Mouse (Mus musculus) intestine, embryonic 16.5 days (tissue): Measurements from ENCODE around the gene Trp53i13. TPM values are rescaled to one million over a fixed set of nuclear protein-coding genes. Genes with fewer than 3 reads are reported as not detected.
"Not testable (repeated sequence)": the region's sequence is repeated elsewhere in the genome, so short reads cannot be mapped to it uniquely, and the experiment has no call there.

ENCODE experiments used
- ATAC-seq: fragments of 200-750 bp; cut with Nextera tagmentation; 2 replicates; pipeline ENCODE4 v1.8.0; 2017; ENCODE audit warnings: moderate TSS enrichment, moderate library complexity
- H3K27ac ChIP-seq: fragments of 300-500 bp; sonication (generic); 2 replicates; pipeline ENCODE4 v1.5.1; 2014; ENCODE audit warnings: mild to moderate bottlenecking, low read length
- H3K27me3 ChIP-seq: fragments of 300-500 bp; sonication (generic); replicated peaks from 2 replicates; pipeline ENCODE4 v1.6.1; 2014; ENCODE audit warnings: low read length, control low read depth, mixed read lengths; ENCODE audit not compliant: control insufficient read depth, insufficient read depth
- H3K36me3 ChIP-seq: fragments of 300-500 bp; sonication (generic); 2 replicates; pipeline ENCODE4 v1.6.1; 2014; ENCODE audit warnings: low read length, control low read depth; ENCODE audit not compliant: control insufficient read depth, insufficient read depth
- H3K4me1 ChIP-seq: fragments of 300-500 bp; sonication (generic); 2 replicates; pipeline ENCODE4 v1.6.1; 2014; ENCODE audit warnings: low read length, control low read depth, mixed read lengths; ENCODE audit not compliant: control insufficient read depth, insufficient read depth
- H3K4me2 ChIP-seq: fragments of 300-500 bp; sonication (generic); 2 replicates; pipeline ENCODE4 v1.6.1; 2014; ENCODE audit warnings: low read depth, low read length, control low read depth
- H3K4me3 ChIP-seq: fragments of 300-500 bp; sonication (generic); 2 replicates; pipeline ENCODE4 v1.5.1; 2014; ENCODE audit warnings: mild to moderate bottlenecking, low read length
- H3K9ac ChIP-seq: fragments of 300-500 bp; sonication (generic); 2 replicates; pipeline ENCODE4 v1.6.1; 2014; ENCODE audit warnings: low read depth, low read length
- H3K9me3 ChIP-seq: fragments of 300-500 bp; sonication (generic); 2 replicates; pipeline ENCODE4 v1.6.1; 2016; ENCODE audit warnings: low read length, control low read depth; ENCODE audit not compliant: control insufficient read depth
- WGBS: fragments of 180-500 bp; shearing (Covaris S2); extraction: QIAGEN DNeasy Blood & Tissue Kit; methylation state at CpG from one replicate; pipeline ENCODE4 v1.1.7; 2014; 5-methylcytosine and 5-hydroxymethylcytosine counted together
- polyA plus RNA-seq: library from polyadenylated mRNA; unstranded; fragments of >200 nt; fragmentation: Nextera tagmentation; extraction: Ambion mirVana; gene quantifications from 2 replicates; pipeline ENCODE4 v1.2.1, GENCODE M21; 2015

The Trp53i13 gene
- polyA plus RNA-seq: 24.1 and 24.3 TPM in 2 replicates

DNA sequence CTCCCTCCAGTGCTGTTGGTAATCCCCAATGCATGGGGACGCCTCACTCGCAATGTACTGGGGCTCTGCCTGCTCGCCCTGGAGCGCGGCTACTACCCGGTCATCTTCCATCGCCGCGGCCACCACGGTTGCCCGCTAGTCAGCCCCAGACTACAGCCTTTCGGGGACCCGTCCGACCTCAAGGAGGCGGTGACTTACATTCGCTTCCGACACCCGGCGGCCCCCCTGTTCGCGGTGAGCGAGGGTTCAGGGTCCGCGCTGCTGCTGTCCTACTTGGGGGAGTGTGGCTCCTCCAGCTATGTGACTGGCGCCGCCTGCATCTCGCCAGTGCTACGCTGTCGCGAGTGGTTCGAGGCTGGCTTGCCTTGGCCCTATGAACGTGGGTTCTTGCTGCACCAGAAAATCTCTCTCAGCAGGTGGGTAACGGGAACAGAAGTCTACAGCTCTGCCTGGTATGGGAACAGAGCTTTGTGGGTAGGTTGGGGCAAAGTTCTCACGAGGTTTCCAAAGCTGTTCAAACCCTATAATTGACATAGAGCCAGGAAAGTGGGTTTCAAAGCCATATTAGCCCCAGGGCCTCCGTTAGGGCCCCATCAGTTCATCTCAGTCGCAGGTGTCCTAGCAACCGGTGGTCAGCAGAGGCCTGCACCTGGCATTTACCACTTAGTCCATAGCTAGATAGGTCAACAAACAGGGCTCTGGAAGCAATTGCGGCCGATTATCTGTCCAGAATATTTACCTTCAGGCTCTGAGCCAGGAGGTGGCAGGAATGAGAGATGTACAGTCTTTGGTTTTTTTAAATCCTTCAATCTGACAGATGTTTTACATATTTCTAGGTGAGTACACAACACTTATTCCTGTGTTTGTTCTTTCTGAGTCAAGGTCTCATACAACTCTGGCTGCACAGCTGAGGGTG lies at the start of gene Trp53i13:
Gene Trp53i13, minus strand, starts transcription at position 344 of the 916 bp plus-strand sequence.
- H3K36me3 ChIP-seq: no peaks in the 10 kb centered on the region
- peak within 1 kb of the TSS; percentile 98 for H3K4me2 ChIP-seq
- H3K27me3 ChIP-seq: peaks cover 6% of the 10 kb centered on the region; the same call in 1 of the 2 replicates
- ATAC-seq: no peak
- peak within 1 kb of the TSS; percentile 67 for H3K9ac ChIP-seq
- H3K9me3 ChIP-seq: no peaks in the 10 kb centered on the region
- 9% methylated on average over 39 of the region's 39 CpGs for WGBS
- peaks cover 28% of the 10 kb centered on the region for H3K4me1 ChIP-seq
- H3K4me3 ChIP-seq: peak within 1 kb of the TSS; percentile 58
- no peak within 1 kb of the TSS; the same call in 1 of the 2 replicates for H3K27ac ChIP-seq

DNA sequence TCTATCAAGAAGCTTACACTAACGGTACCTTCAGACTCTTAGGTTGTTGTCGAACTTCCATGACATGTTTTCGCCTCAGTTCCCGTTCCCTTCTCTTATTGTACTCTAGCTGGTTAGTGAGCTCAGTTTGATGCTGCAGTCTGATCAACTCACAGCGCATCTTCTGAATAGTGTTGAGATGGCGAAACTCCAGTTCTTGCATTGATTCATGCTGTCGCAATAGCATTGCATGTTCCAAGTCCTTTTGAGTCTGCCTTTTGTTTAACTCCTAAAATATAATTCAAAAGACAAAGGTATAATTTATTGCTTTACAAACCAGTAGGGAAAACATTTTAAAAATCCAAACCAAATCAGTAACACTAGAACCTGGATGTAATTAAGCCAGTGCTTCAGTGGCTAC lies 29.5 kb upstream of the Trp53i13 start:
- Histone ChIP-seq H3K4me2 (no peak overlapping the region), H3K9me3 (no peaks in the 10 kb centered on the region), H3K36me3 (peaks cover 14% of the 10 kb centered on the region), H3K27ac (no peak overlapping the region), H3K4me3 (no peak overlapping the region), H3K27me3 (no peaks in the 10 kb centered on the region), H3K9ac (no peak overlapping the region), H3K4me1 (no peaks in the 10 kb centered on the region)
- WGBS: 95% methylated on average over 7 of the region's 7 CpGs
- no peak for ATAC-seq

DNA sequence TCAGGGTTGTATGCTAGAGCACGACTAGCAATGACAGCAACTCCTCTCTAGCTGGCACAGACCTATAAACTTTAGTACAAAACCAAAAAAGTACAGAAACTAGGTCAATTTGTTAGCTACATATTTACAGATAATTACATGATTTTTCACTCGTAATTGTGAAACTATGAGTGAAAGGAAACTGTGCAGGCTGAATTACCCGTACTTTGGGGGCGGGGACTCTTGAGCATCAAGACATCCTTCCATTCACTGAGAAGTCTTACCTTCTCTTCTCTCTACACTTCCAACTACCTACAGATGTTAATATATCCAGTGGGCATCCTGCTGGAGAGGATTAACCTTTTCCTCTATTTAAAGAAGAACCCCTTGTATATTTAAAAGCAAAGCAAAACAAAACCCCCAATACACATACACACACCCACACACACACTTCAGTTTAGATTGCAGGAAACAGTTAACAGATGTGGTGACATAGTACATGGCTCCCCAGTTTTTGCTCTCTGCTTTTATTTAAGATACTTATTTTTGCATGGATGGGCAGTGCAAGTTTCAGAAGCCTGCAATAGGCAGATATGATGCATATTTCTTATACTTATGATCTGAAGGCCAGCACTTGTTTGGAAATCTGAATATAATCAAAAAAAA lies 16.5 kb upstream of the Trp53i13 start:
- Histone ChIP-seq H3K36me3 (no peaks in the 10 kb centered on the region), H3K4me1 (no peaks in the 10 kb centered on the region), H3K9ac (no peak overlapping the region), H3K4me2 (no peak overlapping the region), H3K4me3 (no peak overlapping the region), H3K27ac (no peak overlapping the region), H3K27me3 (no peaks in the 10 kb centered on the region), H3K9me3 (no peaks in the 10 kb centered on the region)
- WGBS: 88% methylated on average over 4 of the region's 4 CpGs
- ATAC-seq: no peak

DNA sequence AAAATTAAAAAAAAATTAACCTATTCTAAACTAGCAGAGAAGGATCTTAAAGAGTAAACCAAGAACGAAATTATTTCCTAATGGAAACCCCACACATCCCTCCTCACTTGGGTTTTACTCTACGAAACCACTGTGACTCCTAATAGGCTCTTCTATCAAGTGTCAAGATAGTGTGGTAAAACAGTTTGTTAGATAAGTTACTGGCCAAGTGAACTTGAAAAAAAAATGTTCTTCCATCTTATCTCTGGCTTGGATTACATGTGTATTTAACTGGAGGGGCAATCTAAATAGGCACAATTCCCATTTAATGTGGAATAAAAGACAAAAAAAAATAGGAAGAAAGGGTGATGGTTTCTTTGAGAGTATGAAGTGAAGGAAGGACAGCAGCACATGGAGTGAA lies 15.1 kb upstream of the Trp53i13 start:
- Histone ChIP-seq H3K4me2 (no peak overlapping the region), H3K4me1 (no peaks in the 10 kb centered on the region), H3K36me3 (no peaks in the 10 kb centered on the region), H3K4me3 (no peak overlapping the region), H3K9me3 (no peaks in the 10 kb centered on the region), H3K27ac (no peak overlapping the region), H3K27me3 (no peaks in the 10 kb centered on the region), H3K9ac (no peak overlapping the region)
- 86% methylated on average over 2 of the region's 2 CpGs for WGBS
- no peak for ATAC-seq

DNA sequence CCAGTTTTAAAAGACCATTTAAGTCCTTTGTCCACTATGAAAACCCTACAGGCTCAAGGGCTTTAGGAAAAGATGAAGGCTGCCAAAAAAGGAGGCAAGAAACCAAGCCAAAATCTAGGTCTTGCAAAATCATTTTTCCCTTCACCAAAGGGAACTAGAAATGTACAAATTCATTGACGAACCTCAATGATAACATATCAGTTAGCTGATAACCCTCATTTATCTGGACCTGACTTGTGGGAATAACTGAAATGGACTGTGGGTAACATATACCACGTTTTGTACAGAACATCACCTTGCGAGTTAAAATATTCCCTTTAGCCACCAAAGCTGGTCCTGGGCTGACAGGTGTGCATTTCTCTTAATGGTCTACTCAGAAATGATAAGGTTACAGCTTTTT lies 13.9 kb upstream of the Trp53i13 start:
- WGBS: 78% methylated on average over 3 of the region's 3 CpGs
- no peak overlapping the region for H3K9ac ChIP-seq
- H3K36me3 ChIP-seq: no peaks in the 10 kb centered on the region
- H3K9me3 ChIP-seq: no peaks in the 10 kb centered on the region
- no peak overlapping the region for H3K4me3 ChIP-seq
- no peak for ATAC-seq
- no peak overlapping the region for H3K4me2 ChIP-seq
- H3K4me1 ChIP-seq: no peaks in the 10 kb centered on the region
- H3K27ac ChIP-seq: no peak overlapping the region
- H3K27me3 ChIP-seq: no peaks in the 10 kb centered on the region

DNA sequence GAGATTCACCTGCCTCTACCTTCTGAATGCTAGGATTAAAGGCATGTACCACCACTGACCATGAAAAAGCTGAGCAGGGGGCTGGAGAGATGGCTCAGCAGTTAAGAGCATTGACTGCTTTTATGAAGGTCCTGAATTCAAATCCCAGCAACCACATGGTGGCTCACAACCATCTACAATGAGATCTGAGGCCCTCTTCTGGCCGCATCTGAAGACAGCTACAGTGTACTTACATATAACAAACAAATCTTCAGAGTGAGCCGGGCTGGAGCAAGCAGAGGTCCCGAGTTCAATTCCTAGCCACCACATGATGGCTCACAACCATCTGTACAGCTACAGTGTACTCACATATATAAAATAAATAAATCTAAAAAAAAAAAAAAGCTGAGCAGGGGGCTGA lies 12.6 kb upstream of the Trp53i13 start:
- H3K4me2 ChIP-seq: not testable (repeated sequence)

DNA sequence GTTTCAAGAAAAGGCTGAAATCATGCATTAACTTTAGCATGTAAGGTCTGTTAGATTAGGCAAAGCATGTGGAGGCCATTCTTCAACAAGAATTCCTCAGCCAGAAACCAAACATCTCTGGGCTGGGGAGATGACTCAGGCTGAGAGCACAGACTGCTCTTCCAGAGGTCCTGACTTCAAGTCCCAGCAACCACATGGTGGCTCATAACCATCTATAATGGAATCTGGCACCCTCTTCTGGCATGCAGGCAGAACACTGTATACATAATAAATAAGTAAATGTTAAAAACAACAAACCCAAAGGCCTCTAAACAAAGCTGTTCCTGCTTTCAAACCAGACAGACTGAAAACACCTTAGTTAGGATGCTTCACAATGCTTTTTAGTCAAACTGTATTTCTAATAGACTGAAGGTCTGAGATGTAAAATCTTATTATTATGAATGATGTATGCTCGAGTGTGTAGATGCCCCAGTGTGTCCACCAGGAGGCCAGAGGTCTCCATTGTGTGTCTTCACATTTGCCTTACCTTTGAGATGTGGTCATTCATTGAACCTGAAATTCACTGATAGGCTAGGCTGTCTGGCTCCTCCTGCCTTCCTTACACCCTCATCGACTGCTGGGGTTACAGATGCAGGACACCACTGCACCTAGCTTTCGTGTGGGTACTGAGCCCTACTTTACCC lies 10.2 kb upstream of the Trp53i13 start:
- no peak for ATAC-seq
- Histone ChIP-seq H3K9me3 (no peaks in the 10 kb centered on the region), H3K4me3 (no peak overlapping the region), H3K4me1 (no peaks in the 10 kb centered on the region), H3K36me3 (no peaks in the 10 kb centered on the region), H3K27me3 (no peaks in the 10 kb centered on the region), H3K4me2 (no peak overlapping the region), H3K9ac (no peak overlapping the region), H3K27ac (no peak overlapping the region)
- WGBS: 66% methylated on average over 3 of the region's 3 CpGs

More for the DNA sequence above, 12.6 kb upstream of the Trp53i13 start:
- not testable (repeated sequence) for H3K9me3 ChIP-seq, ATAC-seq, H3K27ac ChIP-seq, H3K36me3 ChIP-seq, H3K9ac ChIP-seq, H3K27me3 ChIP-seq, H3K4me3 ChIP-seq, H3K4me1 ChIP-seq
- WGBS: 86% methylated on average over 3 of the region's 3 CpGs

DNA sequence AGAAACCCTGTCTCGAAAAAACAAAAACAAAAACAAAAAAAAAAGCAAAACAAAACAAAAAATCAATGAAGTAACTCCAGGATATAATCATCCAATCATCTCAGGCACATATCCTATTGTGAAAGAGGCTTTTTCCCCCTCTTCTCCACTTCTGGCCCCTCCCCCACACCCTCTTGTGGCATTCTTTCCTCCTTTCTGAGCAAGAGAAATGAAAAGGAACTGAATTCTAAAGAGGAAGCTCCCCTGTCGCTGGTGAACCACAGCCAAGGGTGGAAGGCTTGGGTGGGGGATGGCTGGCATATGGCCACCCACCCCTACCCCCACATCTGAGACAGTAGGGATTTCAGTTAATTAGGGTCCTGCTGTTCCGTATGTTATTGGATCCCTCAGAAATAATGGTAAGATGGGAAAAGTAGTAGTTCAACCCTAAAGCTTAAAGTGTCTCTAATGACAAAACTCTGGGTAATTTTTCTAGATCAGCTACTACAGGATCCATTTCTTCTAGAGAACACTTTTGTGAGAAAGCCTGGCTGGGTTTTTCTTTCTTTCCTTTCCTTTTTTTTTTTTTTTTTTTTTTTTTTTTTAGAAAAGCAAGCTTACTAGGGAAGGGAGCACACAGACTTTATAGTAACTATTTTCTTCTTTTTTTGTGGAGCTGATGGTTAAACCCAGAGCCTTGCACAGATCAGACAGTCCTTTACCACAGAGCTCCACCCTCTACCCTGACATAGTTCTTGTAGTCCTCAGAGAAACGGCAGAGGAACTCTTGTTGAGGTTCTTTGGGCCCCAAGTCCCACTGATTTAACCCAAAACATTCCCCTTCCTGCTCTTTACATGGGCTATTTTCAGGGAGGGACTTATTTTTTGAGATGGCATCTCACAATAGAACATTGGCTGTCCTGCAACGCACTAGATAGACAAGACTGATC lies 5.1 kb upstream of the Trp53i13 start:
- Histone ChIP-seq H3K4me1 (peaks cover 5% of the 10 kb centered on the region), H3K36me3 (no peaks in the 10 kb centered on the region), H3K27ac (no peak overlapping the region), H3K9me3 (no peaks in the 10 kb centered on the region), H3K4me3 (no peak overlapping the region), H3K4me2 (no peak overlapping the region), H3K9ac (no peak overlapping the region), H3K27me3 (0 out of 2 replicates have a peak, but pooled peaks cover 4% of the 10 kb centered on the region)
- no peak for ATAC-seq
- WGBS: 59% methylated on average over 5 of the region's 5 CpGs
